10 mouse cellular contexts compared by ENCODE assay signal in the genomic region with DNA sequence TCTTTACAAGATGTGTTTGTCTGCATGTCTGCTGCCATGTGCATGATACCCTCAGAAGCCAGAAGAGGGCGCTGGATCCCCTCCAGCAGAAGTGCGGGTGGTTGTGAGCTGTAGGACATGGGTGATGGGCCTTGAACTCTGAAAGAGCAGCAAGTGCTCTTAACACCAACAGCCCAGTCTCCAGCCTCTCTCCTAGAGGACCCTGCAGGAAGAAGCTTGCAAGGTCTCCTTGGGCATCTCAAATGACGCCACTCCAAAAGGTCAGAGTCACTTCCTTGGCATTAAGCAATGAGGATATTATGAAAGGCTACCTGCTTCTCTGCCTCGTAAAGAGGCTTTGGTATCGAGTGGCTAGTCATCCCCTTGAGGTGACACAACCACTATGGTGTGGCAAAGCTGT. TPM values are rescaled to one million over a fixed set of nuclear protein-coding genes. Genes with fewer than 3 reads are reported as not detected.
DNase-seq lines count a peak whose midpoint lies in the region; ATAC-seq lines count a peak whose summit lies in the region.
"Had no signal": no experiment of that assay in that cellular context is flagged by ENCODE, and none has a peak within 500 bp of the region (broad histone marks: within the 10 kb centered on the region; RNA-seq: fewer than 3 reads in every experiment).

No protein-coding gene starts in this region.

- peak; percentile 91 for ATAC-seq in megakaryocyte, adult 5-6 weeks (ENCODE audit: poor library complexity, severe bottlenecking)
- no peak for ATAC-seq in forebrain, embryonic 12.5 days (ENCODE audit: low FRiP score)

- DNase-seq in heart, postnatal 14 days = peak; percentile 53 to 67
- DNase-seq in heart, postnatal 25 days (ENCODE audit: low spot score) = no peak
- DNase-seq in 3T3-L1 (ENCODE audit: low read depth, low spot score) (peak; percentile 77), MN1 (ENCODE audit: low spot score) (peak; percentile 29)
- DNase-seq in forelimb bud, embryonic 11.5 days (ENCODE audit: low read depth, low spot score) = peak; percentile 38
- no peak for DNase-seq in frontal cortex, postnatal 14 days (ENCODE audit: low spot score in 2 of 2)

- no peak overlapping the region for H3K9ac ChIP-seq in forebrain, embryonic 12.5 days
- H3K9ac ChIP-seq: limb, embryonic 12.5 days; stomach, embryonic 15.5 days had no signal

- H3K4me2 ChIP-seq in forebrain, embryonic 12.5 days = no peak overlapping the region
- H3K4me2 ChIP-seq: limb, embryonic 12.5 days; stomach, embryonic 15.5 days had no signal

- H3K27ac ChIP-seq in forebrain, embryonic 12.5 days = no peak overlapping the region
- H3K27ac ChIP-seq: limb, embryonic 12.5 days; stomach, embryonic 15.5 days had no signal

- peaks cover 13% of the 10 kb centered on the region for H3K4me1 ChIP-seq in forebrain, embryonic 12.5 days
- H3K4me1 ChIP-seq: stomach, embryonic 15.5 days had no signal

- no peaks in the 10 kb centered on the region for H3K9me3 ChIP-seq in forebrain, embryonic 12.5 days
- H3K9me3 ChIP-seq: limb, embryonic 12.5 days; stomach, embryonic 15.5 days had no signal

- no peak overlapping the region for H3K4me3 ChIP-seq in forebrain, embryonic 12.5 days (replicated peaks)
- H3K4me3 ChIP-seq: limb, embryonic 12.5 days; stomach, embryonic 15.5 days had no signal

- 71% methylated on average over 5 of the region's 5 CpGs for whole genome bisulfite sequencing in forebrain, embryonic 12.5 days

- intact Hi-C loops in heart, postnatal 14 days (cut with DNase I) = loop anchor here (2.0 kb wide), 1 partner anchor 36 kb away; the partner anchor contains the start of gene Timp2
- intact Hi-C loops in heart, postnatal 25 days (cut with DNase I) = no loop called here

- H3K36me3 ChIP-seq in forebrain, embryonic 12.5 days (replicated peaks) = peaks cover 40% of the 10 kb centered on the region

- H3K27me3 ChIP-seq in forebrain, embryonic 12.5 days = no peaks in the 10 kb centered on the region
- H3K27me3 ChIP-seq: limb, embryonic 12.5 days; stomach, embryonic 15.5 days had no signal

RNA-seq across cellular contexts. Expression of gene Cep295nl, which starts 23.6 kb away (rescaled TPM):
- total RNA-seq in heart, postnatal 14 days (2021) = 1 to 10 TPM in 1 of 2 experiments, under 1 TPM in 1; 1.00 to 2.0 TPM
- total RNA-seq in heart, postnatal 25 days (2021) = 1 to 10 TPM in 1 of 2 experiments, under 1 TPM in 1; 0.84 to 1.1 TPM
- 0.38 and 0.87 TPM in 2 replicates for total RNA-seq in megakaryocyte, adult 5-6 weeks (2015)
- total RNA-seq in megakaryocyte, adult 5-6 weeks (2017) = 0.66 and 1.6 TPM in 2 replicates
- polyA plus RNA-seq in forebrain, embryonic 12.5 days (2016; fragmentation: Nextera tagmentation; extraction: Ambion mirVana) = 0.32 and 0.41 TPM in 2 replicates

RNA-seq across cellular contexts. Expression of gene Usp36, which starts 28.6 kb away (rescaled TPM):
- 10 to 100 TPM; 14.4 to 15.6 TPM for total RNA-seq in heart, postnatal 14 days (2021)
- total RNA-seq in heart, postnatal 25 days (2021) = 10 to 100 TPM; 12.0 to 14.5 TPM
- total RNA-seq in megakaryocyte, adult 5-6 weeks (2015) = 4.4 and 8.4 TPM in 2 replicates
- total RNA-seq in megakaryocyte, adult 5-6 weeks (2017) = 4.9 and 6.5 TPM in 2 replicates
- polyA plus RNA-seq in forebrain, embryonic 12.5 days (2016; fragmentation: Nextera tagmentation; extraction: Ambion mirVana) = 17.1 and 19.6 TPM in 2 replicates

RNA-seq across cellular contexts. Expression of gene Timp2, which starts 36.9 kb away (rescaled TPM):
- 100 to 1,000 TPM; 150 to 168 TPM for total RNA-seq in heart, postnatal 14 days (2021)
- 100 to 1,000 TPM; 121 to 138 TPM for total RNA-seq in heart, postnatal 25 days (2021)
- 39.0 and 39.4 TPM in 2 replicates for total RNA-seq in megakaryocyte, adult 5-6 weeks (2015)
- 26.4 and 49.5 TPM in 2 replicates for total RNA-seq in megakaryocyte, adult 5-6 weeks (2017)
- 47.0 and 48.0 TPM in 2 replicates for polyA plus RNA-seq in forebrain, embryonic 12.5 days (2016; fragmentation: Nextera tagmentation; extraction: Ambion mirVana)

Comparison
In these comparisons a context has a peak if more than half of its experiments do, and no peak if none do; other contexts are left out.
1. DNase-seq: peak in heart, postnatal 14 days (2 of 2), 3T3-L1 (single experiment), MN1 (single experiment) and forelimb bud, embryonic 11.5 days (single experiment); none in heart, postnatal 25 days (single experiment) and frontal cortex, postnatal 14 days (0 of 2).